Mouse (Mus musculus) heart, postnatal 0 days (tissue): ENCODE data around the gene Bmp8a. TPM values are rescaled to one million over a fixed set of nuclear protein-coding genes. Genes with fewer than 3 reads are reported as not detected.
"Not testable (repeated sequence)": the region's sequence is repeated elsewhere in the genome, so short reads cannot be mapped to it uniquely, and the experiment has no call there.

Experiments
- ATAC-seq: fragments of 200-750 bp; cut with Nextera tagmentation; 2 replicates; pipeline ENCODE4 v1.8.0; 2017; ENCODE audit warnings: low read depth, moderate number of reproducible peaks, moderate library complexity; ENCODE audit not compliant: insufficient read depth
- DNase-seq: peaks from one replicate; pipeline ENCODE4 v3.0.0-alpha.2; 2016; ENCODE audit warnings: low spot score
- H3K27ac ChIP-seq: fragments of 300-500 bp; sonication (generic); 2 replicates; pipeline ENCODE4 v1.5.1; 2014; ENCODE audit warnings: low read depth, mild to moderate bottlenecking
- H3K27me3 ChIP-seq: fragments of 300-500 bp; sonication (generic); 2 replicates; pipeline ENCODE4 v1.6.1; 2014; ENCODE audit warnings: low read length, mixed read lengths; ENCODE audit not compliant: control insufficient read depth, insufficient read depth
- H3K36me3 ChIP-seq: fragments of 300-500 bp; sonication (generic); replicated peaks from 2 replicates; pipeline ENCODE4 v1.6.1; 2014; ENCODE audit warnings: low read length, mixed read lengths; ENCODE audit not compliant: control insufficient read depth, insufficient read depth
- H3K4me1 ChIP-seq: fragments of 300-500 bp; sonication (generic); 2 replicates; pipeline ENCODE4 v1.6.1; 2014; ENCODE audit warnings: antibody characterized with exemption; ENCODE audit not compliant: control insufficient read depth, insufficient read depth
- H3K4me2 ChIP-seq: fragments of 300-500 bp; sonication (generic); 2 replicates; pipeline ENCODE4 v1.6.1; 2014; ENCODE audit warnings: low read depth, mild to moderate bottlenecking, low read length, moderate library complexity
- H3K4me3 ChIP-seq: fragments of 300-500 bp; sonication (generic); 2 replicates; pipeline ENCODE4 v1.5.1; 2014; ENCODE audit warnings: low read depth, low read length
- H3K9ac ChIP-seq: fragments of 300-500 bp; sonication (generic); replicated peaks from 2 replicates; pipeline ENCODE4 v1.6.1; 2014; ENCODE audit warnings: low read depth, low read length, mixed read lengths
- H3K9me3 ChIP-seq: fragments of 300-500 bp; sonication (generic); replicated peaks from 2 replicates; pipeline ENCODE4 v1.6.1; 2016; ENCODE audit warnings: low read length; ENCODE audit not compliant: control insufficient read depth
- CTCF ChIP-seq: IDR thresholded peaks from 2 replicates; pipeline ENCODE4 v1.5.1; 2016; ENCODE audit warnings: antibody characterized with exemption, control low read depth, low read depth
- EP300 ChIP-seq: IDR thresholded peaks from 2 replicates; pipeline ENCODE4 v1.6.1; 2016; ENCODE audit warnings: antibody characterized with exemption, low read depth
- WGBS: fragments of 180-500 bp; shearing (Covaris S2); extraction: QIAGEN DNeasy Blood & Tissue Kit; methylation state at CpG from one replicate; pipeline ENCODE4 v1.1.7; 2014; 5-methylcytosine and 5-hydroxymethylcytosine counted together
- polyA plus RNA-seq: library from polyadenylated mRNA; unstranded; fragments of >200 nt; fragmentation: Nextera tagmentation; extraction: Ambion mirVana; gene quantifications from 2 replicates; pipeline ENCODE4 v1.2.1, GENCODE M21; 2015
- total RNA-seq: library from RNA; depleted of rRNA; stranded (reverse); fragments of >200 nt; gene quantifications from 2 replicates; pipeline ENCODE4 v1.2.3, GENCODE M21; 2014; ENCODE audit warnings: low replicate concordance

Bmp8a gene
- total and polyA plus RNA-seq, 2 experiments from 2014 or later, result not detected

DNA sequence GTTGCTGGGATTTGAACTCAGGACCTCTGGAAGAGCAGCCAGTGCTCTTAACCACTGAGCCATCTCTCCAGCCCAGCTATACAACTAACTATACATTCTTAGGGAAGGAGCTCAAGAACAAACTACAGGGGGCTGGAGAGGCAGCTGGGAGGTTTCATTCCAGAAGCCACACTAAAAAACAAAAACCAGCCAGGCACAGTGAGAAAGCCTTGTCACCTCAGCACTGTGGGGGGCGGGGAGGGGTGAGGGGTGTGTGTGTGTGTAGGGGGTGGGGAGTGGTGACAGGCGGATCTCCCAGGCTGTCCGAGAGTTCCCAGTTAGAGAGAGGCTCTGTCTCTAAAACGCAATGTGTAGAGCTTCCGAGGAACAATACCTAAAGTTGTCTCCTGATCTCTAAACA lies 11.7 kb downstream of the Bmp8a start:
- H3K9me3 ChIP-seq, result no peaks in the 10 kb centered on the region
- H3K4me3 ChIP-seq, result no peak overlapping the region
- WGBS, result 53% methylated on average over 5 of the region's 5 CpGs
- peaks cover 2% of the 10 kb centered on the region; the same call in 1 of the 2 replicates for H3K27me3 ChIP-seq
- H3K4me2 ChIP-seq, result no peak overlapping the region
- H3K27ac ChIP-seq, result no peak overlapping the region
- H3K36me3 ChIP-seq, result no peaks in the 10 kb centered on the region
- TF ChIP-seq CTCF, result no peak
- no peak overlapping the region for H3K9ac ChIP-seq
- H3K4me1 ChIP-seq, result 0 out of 2 replicates have a peak, but pooled peaks cover under 1% of the 10 kb centered on the region
- ATAC-seq (no peak), DNase-seq (no peak)

- no peak overlapping the region for H3K4me3 ChIP-seq
- TF ChIP-seq CTCF (no peak), EP300 (no peak)
- H3K27me3 ChIP-seq, result no peaks in the 10 kb centered on the region
- no peak overlapping the region for H3K9ac ChIP-seq
- ATAC-seq (no peak), DNase-seq (no peak)
- H3K36me3 ChIP-seq, result no peaks in the 10 kb centered on the region
- no peaks in the 10 kb centered on the region for H3K9me3 ChIP-seq
- no peak overlapping the region for H3K4me2 ChIP-seq
- WGBS, result 65% methylated on average over 6 of the region's 6 CpGs
- H3K27ac ChIP-seq, result no peak overlapping the region
- peaks cover 5% of the 10 kb centered on the region; the same call in 1 of the 2 replicates for H3K4me1 ChIP-seq
These were observed 14.1 kb downstream of the Bmp8a start for GRCm38 (mm10) chr4:123328946-123329345.

GRCm38 (mm10) chr4:123327630-123328029 lies 15.4 kb downstream of the Bmp8a start:
- H3K27me3 ChIP-seq, result peaks cover 10% of the 10 kb centered on the region; the same call in 1 of the 2 replicates
- H3K4me2 ChIP-seq, result no peak overlapping the region
- 42% methylated on average over 3 of the region's 3 CpGs for WGBS
- no peak overlapping the region for H3K9ac ChIP-seq
- DNase-seq (peak; percentile 56), ATAC-seq (peak; percentile 53; the same call in 1 of the 2 replicates)
- H3K4me1 ChIP-seq, result peaks cover 5% of the 10 kb centered on the region; the same call in 1 of the 2 replicates
- H3K9me3 ChIP-seq, result no peaks in the 10 kb centered on the region
- no peaks in the 10 kb centered on the region for H3K36me3 ChIP-seq
- H3K4me3 ChIP-seq, result no peak overlapping the region
- H3K27ac ChIP-seq, result no peak overlapping the region
- TF ChIP-seq EP300, result no peak
- no peak for TF ChIP-seq CTCF

GRCm38 (mm10) chr4:123326087-123326486 lies 17.0 kb downstream of the Bmp8a start:
- H3K36me3 ChIP-seq, result no peaks in the 10 kb centered on the region
- 55% methylated on average over 3 of the region's 3 CpGs for WGBS
- no peak overlapping the region for H3K27ac ChIP-seq
- no peak overlapping the region for H3K4me2 ChIP-seq
- no peak overlapping the region for H3K4me3 ChIP-seq
- H3K9me3 ChIP-seq, result no peaks in the 10 kb centered on the region
- TF ChIP-seq EP300 (no peak), CTCF (no peak)
- ATAC-seq, result peak; percentile 19; the same call in 1 of the 2 replicates
- no peak for DNase-seq
- H3K4me1 ChIP-seq, result peaks cover 5% of the 10 kb centered on the region; the same call in 1 of the 2 replicates
- no peak overlapping the region for H3K9ac ChIP-seq
- H3K27me3 ChIP-seq, result peaks cover 15% of the 10 kb centered on the region; the same call in 1 of the 2 replicates

- DNase-seq (no peak), ATAC-seq (no peak)
- 16% methylated on average over 13 of the region's 13 CpGs for WGBS
- Histone ChIP-seq H3K9me3 (no peaks in the 10 kb centered on the region), H3K27ac (no peak within 1 kb of the TSS), H3K9ac (no peak within 1 kb of the TSS), H3K27me3 (peaks cover 15% of the 10 kb centered on the region; the same call in 1 of the 2 replicates), H3K4me1 (peaks cover 5% of the 10 kb centered on the region; the same call in 1 of the 2 replicates), H3K4me2 (peak within 1 kb of the TSS; percentile 30), H3K4me3 (peak within 1 kb of the TSS; percentile 19), H3K36me3 (no peaks in the 10 kb centered on the region)
- no peak for TF ChIP-seq CTCF
- no peak for TF ChIP-seq EP300
These were observed 19.5 kb downstream of the Bmp8a start, which contains the start of gene Oxct2a for GRCm38 (mm10) chr4:123323534-123323933. Gene Oxct2a, minus strand, starts transcription at chr4:123323634.

- not testable (repeated sequence) for H3K9me3 ChIP-seq, H3K27ac ChIP-seq, H3K4me1 ChIP-seq, H3K9ac ChIP-seq, DNase-seq, H3K36me3 ChIP-seq, ATAC-seq
- Histone ChIP-seq H3K27me3 (peaks cover 15% of the 10 kb centered on the region; the same call in 1 of the 2 replicates), H3K4me3 (peak overlapping the region; percentile 19; the same call in 1 of the 2 replicates), H3K4me2 (peak overlapping the region; percentile 30)
- 7% methylated on average over 13 of the region's 38 CpGs for WGBS
These were observed 20.1 kb downstream of the Bmp8a start for GRCm38 (mm10) chr4:123322910-123323309.
